Mouse (Mus musculus) lung, adult 18-20 months (tissue): ENCODE measurements around the gene Mrps18a.

Source experiments
- DNase-seq, 2 experiments: peaks; one replicate each; pipeline ENCODE4 v3.0.0; 2022; ENCODE audit warnings: mixed read lengths in 2 of 2

The Mrps18a gene

GRCm38 (mm10) chr17:46102608-46103159, 8.1 kb upstream of the Mrps18a start:
- no peak for DNase-seq

GRCm38 (mm10) chr17:46104487-46104886, 6.3 kb upstream of the Mrps18a start:
- peak; percentile 86 to 91 for DNase-seq

- DNase-seq, result no peak
Measured at GRCm38 (mm10) chr17:46108286-46108685, 2.5 kb upstream of the Mrps18a start.

DNA sequence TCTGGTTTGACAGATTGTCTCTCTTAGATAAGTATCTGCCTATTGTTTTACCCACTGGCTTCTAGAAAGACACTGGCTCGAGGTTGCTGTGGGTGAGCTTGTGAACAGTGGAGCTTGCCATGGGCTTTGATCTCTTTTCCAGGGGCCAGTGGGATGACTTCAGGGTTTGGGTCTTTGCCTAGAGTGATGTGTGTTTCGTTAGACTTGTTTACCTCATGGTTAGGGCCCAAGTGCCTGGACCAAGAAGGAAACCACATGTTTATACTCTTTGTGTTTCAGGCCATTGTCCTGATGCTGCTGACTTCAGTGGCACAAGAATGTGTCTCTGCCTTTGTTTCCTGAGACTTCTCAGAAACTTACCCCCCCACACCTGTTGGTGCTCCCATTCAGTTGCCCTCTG, 4.7 kb downstream of the Mrps18a start:
- DNase-seq, result peak; percentile 64 to 80

- no peak for DNase-seq
Measured at GRCm38 (mm10) chr17:46116138-46116537, 5.4 kb downstream of the Mrps18a start.

DNA sequence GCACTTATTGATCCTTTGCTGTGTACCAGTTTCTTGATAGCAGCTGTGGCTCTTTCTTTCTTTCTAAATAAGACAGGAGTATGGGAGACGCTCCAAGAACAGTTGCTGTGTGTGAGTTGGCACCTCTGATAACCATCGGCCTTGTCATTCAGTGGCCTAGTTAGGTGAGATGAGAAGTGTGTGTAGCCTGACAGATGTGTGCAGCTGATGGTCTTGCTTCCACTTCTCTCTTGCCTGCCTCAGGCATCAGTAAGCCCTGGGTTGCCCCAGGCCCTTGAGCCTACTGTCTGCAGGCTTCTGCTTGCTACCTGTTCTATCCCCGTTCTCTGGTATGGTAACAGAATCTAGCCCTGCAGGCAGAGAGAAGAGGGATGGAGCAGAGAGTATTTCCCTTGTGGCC, 6.1 kb downstream of the Mrps18a start:
- DNase-seq, result no peak

DNA sequence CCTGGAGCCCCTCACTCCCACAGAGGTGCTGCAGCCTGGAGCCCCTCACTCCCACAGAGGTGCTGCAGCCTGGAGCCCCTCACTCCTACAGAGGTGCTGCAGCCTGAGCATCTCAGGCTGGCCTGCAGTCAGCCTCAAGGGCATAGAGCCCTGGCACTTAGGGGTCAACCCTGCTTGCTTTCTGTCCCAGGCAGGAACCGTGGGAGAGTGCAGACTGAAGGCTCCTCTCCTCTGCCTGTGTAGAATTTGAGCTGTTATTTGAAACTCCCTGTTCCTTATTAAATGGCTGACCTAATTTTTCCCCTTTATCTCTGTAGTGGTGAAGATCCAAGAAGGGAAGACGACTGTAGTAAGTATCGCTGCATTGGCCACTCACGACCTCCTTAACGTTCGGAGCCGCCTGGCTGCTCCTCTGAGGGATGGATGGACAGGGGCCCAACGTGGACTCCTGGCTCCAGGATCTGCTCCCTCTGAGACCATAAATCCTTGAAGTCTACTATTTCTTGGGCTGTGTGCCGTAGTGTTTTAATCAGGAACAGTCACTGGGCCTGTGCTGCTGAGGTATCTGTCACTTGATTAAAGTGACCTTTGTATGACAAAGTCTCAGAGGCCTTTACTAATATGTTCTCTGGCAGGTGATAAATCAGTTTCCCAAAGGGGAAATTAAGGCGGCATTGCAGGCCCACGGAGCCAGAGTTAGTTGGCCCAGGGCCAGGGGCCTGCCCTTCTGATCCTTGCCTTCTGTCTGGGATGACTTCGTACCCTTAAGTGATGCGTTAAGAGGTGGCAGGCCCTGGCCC, 7.0 kb downstream of the Mrps18a start:
- DNase-seq, result no peak

- no peak for DNase-seq
Measured at GRCm38 (mm10) chr17:46118423-46118850, 7.7 kb downstream of the Mrps18a start.

- no peak for DNase-seq
Measured at GRCm38 (mm10) chr17:46119641-46120040, 8.9 kb downstream of the Mrps18a start.

- no peak for DNase-seq
Measured at GRCm38 (mm10) chr17:46122791-46123190, 12.0 kb downstream of the Mrps18a start.

GRCm38 (mm10) chr17:46123285-46123684, 12.5 kb downstream of the Mrps18a start:
- no peak for DNase-seq

DNA sequence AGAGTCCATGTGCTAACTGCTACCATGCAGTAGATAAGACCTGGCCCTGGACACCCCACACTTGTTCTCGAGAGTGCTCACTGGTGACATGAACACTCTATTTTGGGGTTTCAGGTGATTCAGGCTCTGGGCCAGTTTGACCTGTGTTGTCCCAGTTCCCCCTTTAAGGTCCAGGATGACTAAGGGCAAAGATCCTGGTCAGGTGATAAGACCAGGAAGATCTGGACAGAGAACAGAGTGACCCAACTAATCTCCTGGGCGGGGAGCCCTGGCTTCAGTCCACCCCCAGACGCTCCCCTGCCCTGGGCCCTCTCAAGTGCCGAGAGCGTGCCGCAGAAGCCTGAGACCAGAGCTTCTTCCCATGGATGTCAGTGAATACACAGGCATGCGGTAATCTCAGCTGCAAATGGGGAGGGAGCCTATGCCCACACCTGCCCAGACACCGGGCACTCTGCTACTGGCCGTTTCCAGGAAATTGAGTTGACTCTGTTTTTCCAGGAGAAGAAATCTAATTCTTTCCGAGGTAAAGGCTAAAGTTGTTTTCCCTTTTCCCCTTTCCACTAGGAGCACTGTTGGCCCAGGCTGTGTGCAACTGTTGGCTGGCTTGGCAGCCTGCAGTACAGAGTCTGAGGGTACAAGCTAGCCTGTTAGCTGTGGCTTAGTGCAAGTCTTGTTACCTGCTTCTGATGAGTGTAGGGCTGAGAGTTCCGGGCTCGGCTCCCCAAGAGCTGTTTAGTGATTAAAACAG, 13.3 kb downstream of the Mrps18a start:
- DNase-seq, result no peak

GRCm38 (mm10) chr17:46126608-46127007, 15.8 kb downstream of the Mrps18a start:
- DNase-seq, result peak; percentile 66 to 77

GRCm38 (mm10) chr17:46127814-46128493, 17.2 kb downstream of the Mrps18a start:
- DNase-seq, result no peak

DNA sequence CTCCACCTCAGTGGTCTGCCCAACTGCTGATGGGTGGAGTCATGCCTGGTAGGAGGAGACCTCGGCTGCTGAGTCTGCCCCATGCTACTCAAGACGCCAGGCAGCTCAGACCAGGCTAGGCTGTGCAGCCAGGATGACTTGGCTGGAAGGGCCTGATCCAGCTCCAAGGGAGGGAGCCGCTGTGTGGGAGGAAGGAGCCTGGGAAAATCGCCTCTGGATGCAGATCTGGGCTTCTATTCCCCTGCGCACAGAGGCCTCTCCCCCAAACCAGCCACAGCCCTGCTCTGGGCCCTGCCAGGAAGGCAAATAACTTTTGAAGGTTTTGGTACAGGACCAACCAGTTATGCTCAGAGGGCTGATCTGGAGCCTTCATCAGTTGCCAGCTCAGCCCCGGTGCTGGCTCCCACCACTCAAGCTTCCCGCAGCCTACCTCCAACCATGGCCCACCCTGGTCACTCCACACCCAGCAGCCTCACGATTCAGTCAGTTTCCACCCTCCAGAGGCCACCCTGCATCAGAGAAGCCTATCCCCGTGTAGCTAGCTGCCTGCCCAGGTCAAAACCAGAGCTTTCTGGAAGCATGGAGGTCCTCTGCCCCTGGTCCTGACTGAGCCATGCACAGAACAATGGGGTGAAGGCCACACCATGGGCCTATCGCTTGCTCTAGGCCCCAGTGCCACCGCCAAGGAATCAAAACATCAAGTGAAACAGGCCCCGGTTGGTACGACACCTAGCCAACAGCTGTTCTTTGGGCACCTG, 19.1 kb downstream of the Mrps18a start:
- peak; percentile 63 to 64 for DNase-seq

GRCm38 (mm10) chr17:46132058-46132718, 21.4 kb downstream of the Mrps18a start:
- peak; percentile 67 to 74 for DNase-seq

GRCm38 (mm10) chr17:46132862-46133261, 22.1 kb downstream of the Mrps18a start:
- DNase-seq, result no peak

DNA sequence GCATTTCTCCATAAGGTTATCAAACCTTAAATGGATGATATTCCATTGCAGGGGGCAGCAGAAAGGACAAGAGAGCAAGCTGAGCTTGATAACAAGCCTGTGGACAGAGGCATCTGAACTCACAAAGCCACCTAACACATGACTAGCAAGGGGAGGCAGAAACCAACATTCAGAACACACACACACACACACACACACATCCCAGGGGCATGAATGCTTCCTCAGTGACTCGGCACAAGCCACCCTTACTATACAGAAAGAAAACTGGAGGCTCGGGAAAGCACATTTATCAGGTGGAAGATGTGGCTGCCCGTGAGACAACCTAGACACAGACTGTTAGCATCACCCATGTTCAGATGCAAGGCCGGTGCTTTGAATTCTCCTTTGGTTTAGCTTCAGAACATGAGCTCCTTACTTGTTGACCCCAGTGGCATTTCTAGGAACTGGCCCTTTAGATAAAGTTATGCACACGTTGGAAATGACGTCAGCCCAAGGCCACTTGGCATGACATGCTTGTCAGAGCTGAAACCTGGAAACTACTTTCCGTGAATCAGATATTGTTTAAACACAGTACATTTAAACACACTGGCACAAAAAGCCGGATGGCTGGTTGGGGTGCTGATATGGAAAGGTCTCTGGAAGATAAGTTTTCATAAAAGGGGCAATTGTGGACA, 27.9 kb downstream of the Mrps18a start:
- peak in 1 of 2 experiments; percentile 61 for DNase-seq

DNA sequence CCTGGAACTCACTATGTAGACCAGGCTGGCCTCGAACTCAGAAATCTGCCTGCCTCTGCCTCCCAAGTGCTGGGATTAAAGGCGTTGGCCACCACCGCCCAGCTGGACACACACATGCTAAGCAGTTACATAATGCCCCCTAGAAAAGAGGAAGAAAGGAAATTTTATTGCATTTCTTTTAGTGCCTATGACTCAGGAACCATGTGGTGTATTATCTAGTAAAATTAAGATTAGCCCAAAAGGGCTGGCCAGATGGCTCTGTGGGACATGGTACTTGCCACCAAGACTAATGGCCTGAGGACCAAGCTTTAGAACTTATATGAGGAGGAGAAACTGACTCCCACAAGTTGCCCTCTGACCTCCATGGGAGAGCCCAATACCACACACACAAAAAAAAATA, 29.1 kb downstream of the Mrps18a start:
- no peak for DNase-seq

- DNase-seq, result peak; percentile 91 to 94
Measured at GRCm38 (mm10) chr17:46143578-46144423, 33.0 kb downstream of the Mrps18a start, which contains the start of gene Rsph9. Gene Rsph9 (minus strand): TSS chr17:46144216.
